Mouse (Mus musculus): Measurements from ENCODE around the gene BC005537.

DNA sequence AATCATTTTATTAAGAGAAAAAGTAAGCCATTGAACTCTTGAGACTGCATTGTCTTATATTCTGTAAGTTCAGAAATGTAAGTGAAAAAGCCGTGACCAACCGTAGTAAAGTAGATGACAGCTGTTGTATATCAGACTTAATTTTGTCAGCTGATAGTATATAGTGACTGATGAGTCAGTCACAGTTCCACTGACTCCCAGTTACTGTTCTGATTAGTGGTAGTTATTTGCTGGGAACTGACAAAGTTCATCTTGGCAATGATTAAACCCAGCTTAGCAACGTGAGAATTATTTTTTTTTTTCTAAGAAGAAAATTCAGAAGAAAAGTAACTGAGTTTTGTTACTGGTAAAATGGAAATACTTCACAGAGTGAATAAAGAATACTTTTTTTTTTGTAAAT, 40.2 kb downstream of the BC005537 start:
- TF ChIP-seq POLR2A (IDR thresholded peaks at IDR 0.05; ENCODE audit: extremely low read depth, insufficient read depth, low read length): no peak
- TF ChIP-seq CTCF (IDR thresholded peaks at IDR 0.05; ENCODE audit: low read depth, low read length): no peak
